12 mouse cellular contexts compared by ENCODE assay signal in genomic region chr10:8130057-8130456, GRCm38 (mm10).
DNase-seq lines count a peak whose midpoint lies in the region; ATAC-seq and TF ChIP-seq lines count a peak whose summit lies in the region.
"Had no signal": no experiment of that assay in that cellular context is flagged by ENCODE, and none has a peak within 500 bp of the region (broad histone marks: within the 10 kb centered on the region; RNA-seq: fewer than 3 reads in every experiment).

No protein-coding gene starts in this region.

- no peak overlapping the region for H3K9ac ChIP-seq in heart, embryonic 15.5 days
- no peak overlapping the region for H3K9ac ChIP-seq in lung, postnatal 0 days (replicated peaks; ENCODE audit: low read depth)
- H3K9ac ChIP-seq: hindbrain, embryonic 12.5 days; neural tube, embryonic 12.5 days had no signal

- H3K27me3 ChIP-seq in heart, embryonic 15.5 days = no peaks in the 10 kb centered on the region
- H3K27me3 ChIP-seq in lung, postnatal 0 days (replicated peaks; ENCODE audit: insufficient read depth, low read length) = no peaks in the 10 kb centered on the region
- H3K27me3 ChIP-seq: hindbrain, embryonic 12.5 days; neural tube, embryonic 12.5 days had no signal

- ATAC-seq in heart, embryonic 15.5 days (replicated peaks; ENCODE audit: insufficient number of reproducible peaks, insufficient read depth, low FRiP score, low read depth) = no peak
- ATAC-seq in lung, postnatal 0 days = no peak
- peak; percentile 47; the same call in 1 of the 2 replicates for ATAC-seq in monocyte, adult 5-6 weeks (replicated peaks; ENCODE audit: insufficient number of reproducible peaks, low FRiP score, low TSS enrichment, poor library complexity, severe bottlenecking)

- H3K27ac ChIP-seq in heart, embryonic 15.5 days = no peak overlapping the region
- H3K27ac ChIP-seq in lung, postnatal 0 days (ENCODE audit: low read length) = no peak overlapping the region
- H3K27ac ChIP-seq: hindbrain, embryonic 12.5 days; neural tube, embryonic 12.5 days had no signal

- DNase-seq in heart, postnatal 14 days = no peak
- no peak for DNase-seq in lung, postnatal 0 days (ENCODE audit: low spot score)
- DNase-seq in lung, postnatal 36 days = no peak
- peak; percentile 67 for DNase-seq in induced T-regulatory cell, adult 2 months (ENCODE audit: low read depth)
- DNase-seq in left cerebral cortex, adult 11 months (ENCODE audit: low spot score) = no peak
- DNase-seq in left cerebral cortex, adult 18-20 months (ENCODE audit: low spot score in 2 of 2) = no peak
- DNase-seq: adrenal gland, postnatal 36 days; cerebellum, adult 2 months had no signal

- intact Hi-C loops in heart, postnatal 14 days (cut with DNase I) = no loop called here

- no peak for TF ChIP-seq CTCF in lung, postnatal 0 days (IDR thresholded peaks at IDR 0.05)

- H3K9me3 ChIP-seq in heart, embryonic 15.5 days (replicated peaks) = no peaks in the 10 kb centered on the region
- H3K9me3 ChIP-seq in lung, postnatal 0 days (ENCODE audit: low read length) = no peaks in the 10 kb centered on the region
- H3K9me3 ChIP-seq: hindbrain, embryonic 12.5 days; neural tube, embryonic 12.5 days had no signal

- TF ChIP-seq EP300 in lung, postnatal 0 days (IDR thresholded peaks at IDR 0.05) = no peak

- H3K4me3 ChIP-seq in heart, embryonic 15.5 days = no peak overlapping the region; the same call in 1 of the 2 replicates
- H3K4me3 ChIP-seq in lung, postnatal 0 days (ENCODE audit: low read depth, low read length) = no peak overlapping the region
- H3K4me3 ChIP-seq: hindbrain, embryonic 12.5 days; neural tube, embryonic 12.5 days had no signal

- no peaks in the 10 kb centered on the region for H3K36me3 ChIP-seq in heart, embryonic 15.5 days
- H3K36me3 ChIP-seq in lung, postnatal 0 days (ENCODE audit: insufficient read depth, low read length) = no peaks in the 10 kb centered on the region
- H3K36me3 ChIP-seq: hindbrain, embryonic 12.5 days; neural tube, embryonic 12.5 days had no signal

- peak overlapping the region; percentile 48 for H3K4me2 ChIP-seq in heart, embryonic 15.5 days
- H3K4me2 ChIP-seq in lung, postnatal 0 days (replicated peaks; ENCODE audit: low read depth, low read length) = peak overlapping the region; percentile 35; the same call in 1 of the 2 replicates
- H3K4me2 ChIP-seq: hindbrain, embryonic 12.5 days; neural tube, embryonic 12.5 days had no signal

- peaks cover 27% of the 10 kb centered on the region for H3K4me1 ChIP-seq in heart, embryonic 15.5 days (replicated peaks)
- no peaks in the 10 kb centered on the region; the same call in 1 of the 2 replicates for H3K4me1 ChIP-seq in lung, postnatal 0 days (ENCODE audit: insufficient read depth, low read depth, low read length)

- 36% methylated on average over 8 of the region's 8 CpGs for WGBS in heart, embryonic 15.5 days
- WGBS in lung, postnatal 0 days = 34% methylated on average over 8 of the region's 8 CpGs
